Mouse (Mus musculus) embryo, embryonic 10 days (tissue): ENCODE results near the gene Chst8.

Experiments
- DNase-seq: peaks from one replicate; pipeline ENCODE4 v3.0.0-alpha.2; 2015; ENCODE audit warnings: low spot score

Gene Chst8

DNA sequence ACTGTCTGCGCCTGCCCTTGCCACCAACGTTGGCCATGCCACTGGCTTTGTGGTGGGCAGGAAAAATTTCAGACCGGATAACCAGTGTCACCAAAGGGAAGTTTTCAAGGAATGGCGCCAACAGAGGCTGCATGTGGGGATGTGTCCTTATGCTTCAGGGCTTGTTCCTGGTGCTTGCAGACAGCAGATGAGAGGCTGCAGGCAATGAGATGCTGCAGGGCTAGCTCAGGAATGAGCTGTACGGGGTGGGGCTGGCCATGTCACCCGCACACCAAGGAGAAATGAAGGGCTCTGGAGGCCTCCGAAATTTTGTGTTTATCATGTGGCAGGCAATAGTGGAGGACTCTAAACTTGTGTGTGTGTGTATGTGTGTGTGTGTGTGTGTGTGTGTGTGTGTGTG, 149.4 kb downstream of the Chst8 start:
- DNase-seq: no peak

DNA sequence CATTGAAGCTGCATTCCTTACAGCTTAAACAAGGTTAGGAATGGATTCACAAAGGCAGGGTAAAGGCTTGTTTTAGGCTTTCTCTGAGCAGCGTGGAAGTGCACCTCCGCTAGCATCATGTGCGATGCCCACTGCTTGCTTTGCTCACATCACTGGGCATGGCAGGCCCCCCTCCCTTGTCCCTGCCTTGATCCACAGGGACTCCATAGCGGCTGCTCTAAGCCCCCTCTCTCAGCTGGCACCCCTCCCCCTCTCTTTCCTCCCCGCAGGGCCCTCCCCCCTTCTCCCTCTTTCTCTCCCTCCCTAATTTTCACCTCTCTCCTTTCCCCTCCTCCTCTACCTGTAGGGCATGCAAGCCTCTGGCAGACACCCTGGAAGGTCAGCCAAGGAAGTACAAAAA, 150.3 kb downstream of the Chst8 start:
- DNase-seq: no peak

DNA sequence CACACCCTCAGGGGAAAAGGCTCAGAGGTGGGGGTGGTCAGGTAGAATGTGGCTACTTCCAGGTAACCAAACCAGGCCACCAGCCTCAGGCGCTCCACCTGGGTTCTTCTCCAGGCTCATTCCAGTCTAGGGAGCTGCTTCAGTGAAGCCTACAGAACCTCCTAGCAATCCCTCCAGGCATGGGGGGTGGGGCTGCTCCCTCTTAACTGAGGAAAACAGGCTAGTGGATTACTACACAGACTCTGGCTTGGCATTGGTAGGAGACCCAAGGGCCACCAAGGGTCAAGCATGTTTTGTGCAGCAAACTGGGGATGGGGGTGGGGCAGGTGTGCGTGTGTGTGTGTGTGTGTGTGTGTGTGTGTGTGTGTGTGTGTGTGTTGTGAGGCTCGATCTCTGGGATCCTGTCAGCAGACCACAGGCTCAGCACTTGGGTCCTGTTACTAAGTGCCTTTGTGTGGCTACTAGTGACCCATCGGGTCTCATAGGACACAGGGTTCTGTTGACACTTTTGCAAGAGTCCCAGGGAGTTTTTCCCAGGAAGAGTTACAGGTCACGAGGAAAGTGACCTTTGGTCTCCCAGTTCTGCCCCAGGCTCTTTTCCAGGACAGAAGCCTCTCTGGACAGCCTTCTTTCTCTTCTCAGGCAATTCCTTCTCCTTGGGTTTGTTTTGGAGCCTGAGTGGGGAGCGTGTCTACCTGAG, 153.0 kb downstream of the Chst8 start:
- DNase-seq: no peak

- DNase-seq: no peak
These were observed 155.9 kb downstream of the Chst8 start, which contains the start of gene Kctd15 for GRCm38 (mm10) chr7:34656632-34657031. Gene Kctd15, minus strand, starts transcription at chr7:34656732.

GRCm38 (mm10) chr7:34655086-34655839, 157.2 kb downstream of the Chst8 start:
- DNase-seq: peak; percentile 95

GRCm38 (mm10) chr7:34654441-34655085, 157.9 kb downstream of the Chst8 start:
- peak; percentile 58 for DNase-seq

DNA sequence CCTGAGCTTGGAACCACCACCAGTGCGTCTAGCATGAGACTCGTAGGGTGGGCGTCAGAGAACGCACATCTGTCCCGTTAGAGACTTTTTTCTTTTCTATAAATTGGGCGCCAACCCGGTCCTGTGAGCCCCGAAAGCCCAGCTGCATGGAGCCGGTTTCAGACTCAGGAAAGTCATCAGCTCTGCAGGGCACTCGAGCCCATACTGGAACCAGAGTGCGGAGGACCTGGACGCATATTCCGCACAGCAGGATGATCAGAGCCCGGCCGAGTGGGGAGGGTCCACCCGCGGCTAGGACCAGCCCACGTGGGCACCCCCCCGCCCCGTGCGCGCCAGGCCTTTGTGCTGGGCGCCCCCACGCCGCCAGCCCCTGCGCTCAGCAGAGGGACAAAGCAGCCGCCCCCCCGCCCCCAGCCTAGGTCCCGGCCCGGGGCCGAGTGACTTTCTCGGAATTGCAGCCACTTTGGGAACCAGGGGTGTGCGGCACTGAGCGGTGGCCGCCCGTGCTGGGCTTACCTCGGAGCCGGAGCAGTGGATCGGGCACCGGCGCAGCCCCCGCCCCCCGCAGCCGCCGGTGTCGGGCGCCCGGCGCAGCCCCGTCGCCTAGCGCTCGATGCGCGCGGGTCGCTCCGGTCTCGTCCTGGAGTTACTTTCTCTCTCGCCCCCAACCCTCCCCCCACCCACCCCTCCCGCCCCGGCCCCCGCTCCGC, 158.6 kb downstream of the Chst8 start:
- peak; percentile 62 for DNase-seq

DNA sequence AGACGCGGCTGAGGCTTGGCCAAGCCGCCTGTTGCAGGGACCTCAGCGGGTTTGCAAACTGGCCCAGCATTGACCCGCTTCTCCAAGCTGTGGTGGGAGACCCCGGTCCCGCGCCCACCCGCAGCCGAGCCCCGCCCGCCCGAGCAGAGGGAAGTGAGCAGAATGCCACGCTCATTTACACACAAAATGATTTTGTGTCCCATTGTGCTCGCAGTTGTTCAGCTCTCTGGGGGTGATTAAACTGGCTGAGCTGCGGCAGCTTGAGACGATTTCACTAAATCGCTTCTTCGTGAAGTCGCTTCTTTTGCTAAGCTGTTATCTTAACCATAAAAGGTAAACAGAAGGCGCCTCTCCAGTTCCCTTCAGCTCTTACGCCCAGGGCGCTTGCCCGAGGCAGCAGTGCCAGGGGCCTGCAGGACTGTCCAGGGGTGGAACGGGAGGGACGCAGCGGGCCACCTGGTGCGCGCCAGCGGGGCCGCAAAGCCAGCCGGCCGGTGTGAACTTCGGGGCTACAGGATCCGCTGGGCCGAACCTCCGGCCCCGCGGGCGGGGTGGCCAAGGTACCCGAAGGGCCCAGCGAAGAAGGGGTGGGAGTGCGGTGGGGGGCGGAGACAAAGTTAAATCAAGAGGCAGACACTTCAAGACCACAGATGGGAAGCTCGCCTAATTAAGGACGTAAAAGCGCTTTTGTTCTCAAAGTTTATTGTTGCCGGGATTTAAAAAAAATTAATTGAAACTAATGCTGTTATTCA, 159.6 kb downstream of the Chst8 start:
- DNase-seq: peak; percentile 60

DNA sequence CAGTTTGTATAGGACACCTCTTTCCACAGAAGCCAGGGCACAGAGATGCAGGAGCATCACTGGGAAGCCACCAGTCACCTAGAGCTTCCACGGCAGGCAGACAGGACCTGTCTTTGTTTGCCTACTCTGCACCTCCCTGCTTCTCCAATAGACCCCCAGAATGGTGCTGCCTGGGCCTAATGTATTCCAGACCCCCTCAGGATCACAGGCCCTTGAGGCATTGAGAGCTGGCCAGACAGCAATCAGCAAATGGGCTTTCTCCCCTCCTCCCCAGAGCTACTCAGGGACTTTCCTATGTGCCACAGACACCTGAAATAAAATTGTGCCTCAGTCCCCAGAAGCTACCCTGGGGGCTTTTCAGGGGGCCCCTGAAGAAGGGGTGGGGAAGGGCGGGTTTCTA, 161.1 kb downstream of the Chst8 start:
- DNase-seq: no peak

- DNase-seq: no peak
These were observed 165.5 kb downstream of the Chst8 start for GRCm38 (mm10) chr7:34647052-34647451.

DNA sequence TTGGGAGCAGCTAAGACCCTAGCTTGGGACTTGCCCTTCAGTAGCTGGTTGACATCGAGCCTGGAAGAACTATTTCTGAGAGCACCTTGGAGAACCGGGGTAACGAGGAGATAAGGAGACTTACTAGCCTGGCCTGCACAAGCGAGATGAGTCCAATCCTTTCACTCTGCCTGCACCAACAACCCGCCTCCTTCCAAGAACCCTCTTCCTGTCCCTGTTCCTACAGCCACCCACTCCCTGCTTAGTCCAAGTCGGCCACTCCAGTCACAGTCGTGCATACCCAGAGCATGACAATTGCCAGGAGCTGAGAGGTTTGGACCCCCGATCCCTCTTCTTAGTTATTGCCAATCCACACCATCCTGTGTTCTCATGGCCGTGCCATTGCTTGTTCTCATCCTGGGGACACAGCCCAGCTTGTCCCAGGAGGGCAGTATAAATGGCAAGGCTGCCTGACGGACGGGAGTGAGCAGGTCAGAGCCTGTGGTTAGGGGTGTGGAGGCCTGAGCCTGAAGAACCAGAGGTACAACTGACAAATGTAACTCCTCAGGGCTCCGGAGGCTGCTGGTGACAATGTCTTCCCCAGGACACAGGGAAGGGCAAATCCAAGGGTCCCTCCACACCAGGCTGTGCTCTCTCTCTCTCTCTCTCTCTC, 166.2 kb downstream of the Chst8 start:
- no peak for DNase-seq

- DNase-seq: no peak
These were observed 166.9 kb downstream of the Chst8 start for GRCm38 (mm10) chr7:34645623-34646022.

GRCm38 (mm10) chr7:34644591-34644990, 167.9 kb downstream of the Chst8 start:
- no peak for DNase-seq

DNA sequence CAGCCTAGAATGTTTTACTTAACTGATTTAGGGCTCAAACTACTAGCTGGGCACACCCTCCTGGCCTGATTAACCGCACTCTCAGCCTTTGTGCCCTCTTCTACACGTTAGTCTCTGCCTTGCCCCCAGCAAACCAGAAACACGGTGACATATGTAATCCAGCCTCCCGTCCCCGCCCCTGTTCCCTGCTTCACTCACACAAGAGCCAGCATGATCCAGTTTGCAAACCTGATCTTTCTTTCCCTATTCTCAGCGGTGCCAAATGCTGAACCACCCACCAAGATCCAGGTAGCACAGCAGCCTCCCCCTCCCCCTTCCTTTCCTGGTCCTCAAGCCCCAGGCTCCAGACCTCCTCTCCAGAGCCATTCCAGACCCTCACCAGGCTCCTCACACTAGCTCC, 169.2 kb downstream of the Chst8 start:
- DNase-seq: no peak

GRCm38 (mm10) chr7:34641968-34642367, 170.5 kb downstream of the Chst8 start:
- DNase-seq: no peak

GRCm38 (mm10) chr7:34639798-34640197, 172.7 kb downstream of the Chst8 start:
- DNase-seq: no peak

DNA sequence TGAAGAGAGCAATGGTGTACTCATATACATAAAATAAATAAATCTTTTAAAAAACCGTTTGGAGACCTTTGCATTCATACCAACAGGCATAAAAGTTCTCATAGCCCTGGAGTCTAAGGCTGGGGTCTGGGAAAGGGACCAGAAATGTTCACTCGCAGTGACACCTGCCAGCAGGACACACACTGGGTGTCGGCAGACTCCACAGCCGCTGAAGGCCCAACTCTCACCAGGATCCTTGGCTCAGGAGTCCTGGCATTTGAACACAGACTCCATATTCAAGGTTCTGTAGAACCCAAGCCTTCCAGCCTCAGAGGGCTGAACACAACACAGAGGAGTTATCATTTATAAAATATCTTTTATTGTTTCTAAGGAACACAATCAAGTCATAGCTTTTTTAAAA, 175.8 kb downstream of the Chst8 start:
- no peak for DNase-seq

DNA sequence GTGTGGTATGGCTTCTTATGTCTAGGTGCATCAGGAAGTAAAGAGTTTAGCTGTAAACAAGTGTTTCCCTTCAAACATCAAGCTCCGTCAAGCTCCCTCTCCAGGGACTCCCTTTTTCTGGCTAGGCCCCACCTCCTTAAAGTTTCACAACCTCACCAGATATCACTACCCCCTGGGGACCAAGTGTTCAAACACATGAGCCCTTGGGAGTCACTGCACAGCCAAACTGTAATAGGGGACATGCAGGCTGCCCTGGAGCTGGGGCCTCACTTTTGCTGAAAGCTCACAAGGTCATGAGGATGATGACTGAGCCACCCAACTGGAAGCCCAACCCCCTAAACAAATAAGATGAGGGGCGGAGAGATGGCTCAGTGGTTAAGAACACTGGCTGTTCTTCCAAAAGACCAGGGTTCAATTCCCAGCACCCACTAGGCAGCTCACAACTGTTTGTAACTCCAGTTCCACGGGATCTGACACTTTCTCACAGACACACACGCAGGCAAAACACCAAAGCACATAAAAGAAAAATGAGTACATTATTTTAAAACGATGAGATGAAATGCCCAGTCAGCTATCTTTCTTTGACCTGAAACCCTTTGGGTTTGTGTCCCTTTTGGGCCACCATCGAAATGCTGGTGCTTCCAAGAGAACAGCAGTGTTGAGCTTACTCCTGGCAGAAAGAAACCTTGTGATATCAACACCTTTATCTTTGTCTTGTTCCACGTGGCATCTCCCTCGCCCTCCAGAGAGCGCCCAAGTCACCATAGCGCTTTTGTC, 179.4 kb downstream of the Chst8 start:
- no peak for DNase-seq

- peak; percentile 80 for DNase-seq
These were observed 182.1 kb downstream of the Chst8 start for GRCm38 (mm10) chr7:34630211-34631085.
